Mouse (Mus musculus): Measurements from ENCODE around the gene Golga2. TPM values are rescaled to one million over a fixed set of nuclear protein-coding genes. Genes with fewer than 3 reads are reported as not detected.

The Golga2 gene
- 17.2 and 28.6 TPM in 2 replicates for polyA plus RNA-seq (2012; ENCODE audit: low replicate concordance)

DNA sequence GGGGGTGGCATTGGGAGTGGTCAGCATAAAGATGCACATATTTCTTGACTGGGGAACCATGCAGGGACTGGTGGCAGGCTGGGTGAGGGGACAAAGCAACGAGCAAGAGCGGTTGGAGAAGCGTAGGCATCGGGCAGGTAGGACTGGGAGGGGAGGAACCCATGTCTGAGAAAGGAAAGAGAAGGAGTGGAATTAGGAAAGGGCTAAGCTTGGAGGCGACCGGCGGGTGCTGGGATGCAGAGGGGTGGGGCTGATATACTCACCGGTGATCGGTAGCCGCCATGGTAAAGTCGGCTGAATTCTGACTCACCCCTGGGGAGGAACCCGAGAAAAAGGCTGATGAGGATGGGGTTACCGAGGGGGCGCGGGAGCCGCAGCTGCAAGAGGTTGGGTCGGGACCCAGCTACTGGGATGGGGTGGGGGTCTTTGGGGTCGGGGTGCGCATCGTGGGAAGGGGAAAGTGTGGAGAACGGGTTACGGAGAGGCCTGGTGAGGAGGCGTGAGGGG lies at the start of gene Golga2:
TSS of gene Golga2 (plus strand) at position 51 of the 507 bp plus-strand sequence.

GRCm38 (mm10) chr2:32259657-32260417 lies 27.3 kb upstream of the Golga2 start, which contains the start of gene Uck1:
TSS of gene Uck1 (minus strand) at chr2:32260159.

DNA sequence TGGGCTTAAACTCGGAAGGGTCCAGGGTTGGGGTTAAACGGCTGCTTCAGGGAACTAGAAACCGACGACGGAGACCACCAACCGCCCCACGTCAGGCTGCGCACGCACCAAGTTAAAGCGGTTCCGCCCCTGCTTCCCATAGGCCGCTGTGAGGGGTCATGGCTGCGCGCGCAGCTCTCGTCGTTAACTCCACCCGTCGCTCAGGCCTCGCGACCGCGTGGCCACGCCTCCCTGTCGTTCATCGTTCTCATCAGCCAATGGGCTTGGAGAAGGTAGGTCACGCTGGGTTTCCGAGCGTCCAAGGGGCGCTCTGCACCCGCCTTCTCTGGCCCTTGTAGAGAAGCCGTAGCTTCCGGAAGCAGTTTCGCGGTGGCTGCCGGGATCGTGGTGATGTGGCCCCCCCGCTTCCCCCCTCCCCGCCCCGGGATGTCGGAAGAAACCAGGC lies 761 bp downstream of the Golga2 start, which contains the start of gene Swi5:
TSS of gene Swi5 (minus strand) at position 153 of the 445 bp plus-strand sequence.

GRCm38 (mm10) chr2:32352151-32353006 lies 65.2 kb downstream of the Golga2 start, which contains the start of gene Ciz1:
TSS of gene Ciz1 (plus strand) at chr2:32352327.

DNA sequence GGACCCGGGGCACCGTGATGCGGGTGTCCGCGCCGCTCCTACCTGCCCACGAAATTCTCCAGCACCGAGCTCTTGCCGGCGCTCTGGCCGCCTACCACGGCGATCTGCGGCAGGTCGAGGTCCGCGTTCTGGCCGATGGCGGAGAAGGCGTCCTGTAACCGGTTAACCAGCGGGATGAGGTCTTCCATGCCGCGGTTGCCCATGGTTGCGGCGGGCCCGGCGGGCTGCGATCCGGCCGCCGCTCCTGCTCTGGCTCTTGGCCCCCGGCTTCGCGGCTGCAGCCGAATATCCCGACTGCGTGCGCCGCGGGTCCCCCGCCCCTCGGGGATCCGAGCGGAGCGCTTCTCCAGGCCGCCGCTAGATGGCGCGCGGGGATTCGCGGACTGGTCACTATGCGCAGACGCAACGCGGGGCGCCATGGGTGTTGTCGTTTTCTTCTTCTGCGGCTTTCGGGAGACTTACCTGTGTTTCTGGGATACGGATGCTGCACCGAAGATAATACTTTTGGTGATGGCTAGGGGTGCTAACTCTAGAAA lies 65.9 kb downstream of the Golga2 start, which contains the start of gene Dnm1:
TSS of gene Dnm1 (minus strand) at position 332 of the 536 bp plus-strand sequence.

Other genes with a start within 250 kb of the Golga2 start
- gene Fam78a, start 202.5 kb upstream of the Golga2 start, polyA plus RNA-seq (2012; ENCODE audit: low replicate concordance), result 66.8 and 117 TPM in 2 replicates
- gene Plpp7, start 191.9 kb upstream of the Golga2 start, polyA plus RNA-seq (2012; ENCODE audit: low replicate concordance), result 2.7 and 3.3 TPM in 2 replicates
- 58.7 and 95.4 TPM in 2 replicates for gene Prrc2b, start 136.3 kb upstream of the Golga2 start, polyA plus RNA-seq (2012; ENCODE audit: low replicate concordance)
- 27.4 and 44.9 TPM in 2 replicates for gene Pomt1, start 50.8 kb upstream of the Golga2 start, polyA plus RNA-seq (2012; ENCODE audit: low replicate concordance)
- gene Uck1, start 27.2 kb upstream of the Golga2 start, polyA plus RNA-seq (2012; ENCODE audit: low replicate concordance), result 47.8 and 73.4 TPM in 2 replicates
- gene Swi5, start 691 bp downstream of the Golga2 start, polyA plus RNA-seq (2012; ENCODE audit: low replicate concordance), result 47.5 and 702 TPM in 2 replicates
- 184 and 189 TPM in 2 replicates for gene Ciz1, start 64.9 kb downstream of the Golga2 start, polyA plus RNA-seq (2012; ENCODE audit: low replicate concordance)
- 1.1 and 1.2 TPM in 2 replicates for gene Dnm1, start 66.0 kb downstream of the Golga2 start, polyA plus RNA-seq (2012; ENCODE audit: low replicate concordance)
- gene 1110008P14Rik, start 94.6 kb downstream of the Golga2 start, polyA plus RNA-seq (2012; ENCODE audit: low replicate concordance), result 140 and 176 TPM in 2 replicates
- 9.3 and 10.4 TPM in 2 replicates for gene Lcn2, start 100.9 kb downstream of the Golga2 start, polyA plus RNA-seq (2012; ENCODE audit: low replicate concordance)
- 6.3 and 10.6 TPM in 2 replicates for gene Ptges2, start 108.5 kb downstream of the Golga2 start, polyA plus RNA-seq (2012; ENCODE audit: low replicate concordance)
- gene Naif1, start 163.1 kb downstream of the Golga2 start, polyA plus RNA-seq (2012; ENCODE audit: low replicate concordance), result 6.0 and 8.3 TPM in 2 replicates
- 15.3 and 20.4 TPM in 2 replicates for gene Slc25a25, start 164.1 kb downstream of the Golga2 start, polyA plus RNA-seq (2012; ENCODE audit: low replicate concordance)
- 23.3 and 36.8 TPM in 2 replicates for gene Fam102a, start 247.9 kb downstream of the Golga2 start, polyA plus RNA-seq (2012; ENCODE audit: low replicate concordance)

Measured in leukemia stem cell, adult 10-12 weeks (primary cell).